ENCODE assay signal across 15 mouse cellular contexts in the genomic region with DNA sequence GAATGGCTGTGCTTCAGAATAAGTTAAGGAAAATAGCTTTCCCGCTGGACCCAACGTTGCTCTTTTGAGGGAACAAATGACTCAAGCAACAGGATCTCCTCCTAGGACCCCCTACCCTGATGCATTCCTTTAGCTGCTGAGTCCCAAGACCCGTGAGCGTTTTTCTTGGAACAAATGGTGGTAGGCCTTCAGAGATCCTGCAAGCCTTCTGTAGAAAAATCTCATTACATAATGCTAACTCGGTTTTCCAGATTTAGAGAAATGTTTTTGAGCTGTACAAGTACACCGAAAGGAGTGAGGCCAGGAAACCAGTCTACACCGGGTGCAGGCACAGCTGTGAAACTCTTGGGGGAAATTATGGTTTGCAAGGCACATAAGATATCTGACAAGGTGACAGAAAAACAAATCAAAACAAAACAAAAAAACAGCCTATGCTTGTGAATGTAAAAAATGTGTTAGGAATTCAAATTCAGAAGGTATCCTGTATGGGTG. TPM values are rescaled to one million over a fixed set of nuclear protein-coding genes. Genes with fewer than 3 reads are reported as not detected.
DNase-seq lines count a peak whose midpoint lies in the region; ATAC-seq and TF ChIP-seq lines count a peak whose summit lies in the region.
"Had no signal": no experiment of that assay in that cellular context is flagged by ENCODE, and none has a peak within 500 bp of the region (broad histone marks: within the 10 kb centered on the region; RNA-seq: fewer than 3 reads in every experiment).

No protein-coding gene starts in this region.

- no peak overlapping the region for H3K4me3 ChIP-seq in layer of hippocampus, adult 2 months
- H3K4me3 ChIP-seq: limb, embryonic 15.5 days; midbrain, embryonic 10.5 days had no signal

- no peak for ATAC-seq in megakaryocyte progenitor cell, adult 5-6 weeks (replicated peaks; ENCODE audit: poor library complexity)
- ATAC-seq: liver, postnatal 0 days had no signal

- peak overlapping the region; percentile 88 for H3K27ac ChIP-seq in layer of hippocampus, adult 2 months
- H3K27ac ChIP-seq: kidney, postnatal 0 days; limb, embryonic 15.5 days; midbrain, embryonic 10.5 days had no signal

- DNase-seq in frontal cortex, postnatal 36 days (ENCODE audit: low spot score in 2 of 2): peak; percentile 15 to 38
- DNase-seq in frontal cortex, postnatal 10 days (ENCODE audit: low spot score in 2 of 2): no peak
- peak in 1 of 2 experiments; percentile 23 for DNase-seq in layer of hippocampus, adult 2 months (ENCODE audit: low spot score in 2 of 2)
- no peak for DNase-seq in layer of hippocampus, adult 9-11 months
- DNase-seq in right cerebral cortex, adult 18-20 months: peak; percentile 45
- no peak for DNase-seq in right cerebral cortex, postnatal 14 days
- DNase-seq: liver, postnatal 0 days; thymus, adult 2 months had no signal

- TF ChIP-seq CTCF in layer of hippocampus, adult 2 months (conservative IDR thresholded peaks at IDR 0.05): no peak

RNA-seq across cellular contexts. Expression of gene Slc26a4, which starts 21.6 kb away (rescaled TPM):
- total RNA-seq in layer of hippocampus, adult 2 months (2021): 10 to 100 TPM; 10.5 to 11.3 TPM
- total RNA-seq in megakaryocyte progenitor cell, adult 5-6 weeks (2015): not detected in 2 replicates
- not detected in 2 replicates for total RNA-seq in megakaryocyte progenitor cell, adult 5-6 weeks (2017)
- total RNA-seq: ES-E14; gastrocnemius, adult 18-20 months; granulocyte monocyte progenitor cell, adult 5-6 weeks had no signal

RNA-seq across cellular contexts. Expression of gene Bcap29, which starts 53.1 kb away (rescaled TPM):
- total RNA-seq in layer of hippocampus, adult 2 months (2021): 10 to 100 TPM; 38.5 to 39.6 TPM
- 126 and 137 TPM in 2 replicates for total RNA-seq in megakaryocyte progenitor cell, adult 5-6 weeks (2015)
- 47.5 and 56.2 TPM in 2 replicates for total RNA-seq in megakaryocyte progenitor cell, adult 5-6 weeks (2017)

Comparison
In these comparisons a context has a peak if more than half of its experiments do, and no peak if none do; other contexts are left out.
1. DNase-seq: peak in frontal cortex, postnatal 36 days (2 of 2) and right cerebral cortex, adult 18-20 months (single experiment); none in frontal cortex, postnatal 10 days (0 of 2), layer of hippocampus, adult 9-11 months (single experiment) and right cerebral cortex, postnatal 14 days (single experiment).
2. RNA of gene Slc26a4, which starts 21.6 kb away (total RNA-seq): 10.5 to 11.3 TPM in layer of hippocampus, adult 2 months; not detected in megakaryocyte progenitor cell, adult 5-6 weeks; every median in the first group is over 10 times any median in the second.